Mouse (Mus musculus) activated CD4-positive, CD25-positive, alpha-beta regulatory T cell, adult 4 months (primary cell): ENCODE data around the gene Tubb2a. TPM values are rescaled to one million over a fixed set of nuclear protein-coding genes. Genes with fewer than 3 reads are reported as not detected.
A peak's percentile ranks its signal among the peaks of the same experiment; 100 is the strongest.

ENCODE experiments used
- ATAC-seq: one replicate; pipeline ENCODE4 v1.8.0; 2017
- polyA plus RNA-seq, 2 experiments: library from polyadenylated mRNA; unstranded; fragments of 100-300 nt; shearing (Covaris generic); gene quantifications; one replicate each; pipeline ENCODE4 v1.2.1; 2017

Gene Tubb2a
- polyA plus RNA-seq: 1 to 10 TPM; 4.7 to 5.4 TPM

DNA sequence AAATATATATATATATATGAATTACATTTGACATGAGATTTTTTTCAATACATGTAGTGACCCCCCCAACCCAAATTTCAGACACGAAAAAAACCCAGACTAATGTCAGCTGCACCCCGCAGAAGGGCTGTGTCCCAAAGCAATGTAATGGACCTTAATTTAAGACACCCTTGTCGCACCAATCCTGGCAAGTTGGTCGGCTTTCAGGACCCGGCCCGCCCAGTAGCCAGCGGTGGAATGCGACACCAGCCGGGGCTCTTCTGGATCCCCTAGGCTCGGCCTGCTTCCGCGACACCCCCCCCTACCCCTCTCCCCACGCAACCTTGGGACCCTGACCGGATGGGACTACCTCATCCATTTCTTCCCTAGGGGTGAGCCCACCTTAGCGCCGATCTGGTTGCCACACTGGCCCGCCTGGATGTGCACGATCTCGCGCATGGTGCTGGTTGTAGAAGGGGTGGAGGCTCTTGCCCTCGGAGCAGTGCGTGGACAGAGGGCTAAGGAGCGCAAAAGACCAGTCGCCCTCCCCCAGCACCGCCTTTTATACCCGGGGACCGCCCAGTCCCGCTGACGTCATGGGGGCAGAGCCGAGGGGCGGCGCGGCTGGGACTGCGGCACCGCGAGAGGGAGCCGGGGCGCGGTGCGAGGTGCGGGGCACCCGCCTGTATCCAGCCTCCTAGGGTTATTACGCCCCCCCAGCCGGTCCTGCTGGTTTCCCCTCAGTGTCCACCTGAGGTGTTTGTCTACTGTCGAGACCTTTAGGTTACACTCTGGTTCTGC is at the start of gene Tubb2a:
Gene Tubb2a (minus strand): TSS at position 516 of the 780 bp plus-strand sequence.
- peak; percentile 91 for ATAC-seq

DNA sequence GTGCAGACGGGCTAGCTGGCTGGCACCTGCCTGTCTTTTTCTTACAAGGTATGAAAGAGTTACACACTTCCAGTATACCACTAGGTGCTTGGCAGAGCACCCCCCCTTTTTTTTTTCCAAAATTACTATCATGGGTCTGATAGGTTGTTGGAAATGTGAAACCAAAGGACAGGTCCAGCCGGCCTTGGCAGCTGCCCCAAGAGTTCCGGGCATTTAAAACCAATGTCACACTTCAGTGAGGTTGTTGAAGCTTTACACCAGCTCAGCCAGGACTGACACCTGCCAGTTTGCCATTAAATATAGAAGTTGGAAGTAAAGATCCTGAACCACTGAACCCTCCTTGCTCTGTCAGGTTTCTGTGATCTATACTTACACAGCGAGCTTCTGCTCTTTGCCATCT is 47.9 kb upstream of the Tubb2a start:
- ATAC-seq: no peak

DNA sequence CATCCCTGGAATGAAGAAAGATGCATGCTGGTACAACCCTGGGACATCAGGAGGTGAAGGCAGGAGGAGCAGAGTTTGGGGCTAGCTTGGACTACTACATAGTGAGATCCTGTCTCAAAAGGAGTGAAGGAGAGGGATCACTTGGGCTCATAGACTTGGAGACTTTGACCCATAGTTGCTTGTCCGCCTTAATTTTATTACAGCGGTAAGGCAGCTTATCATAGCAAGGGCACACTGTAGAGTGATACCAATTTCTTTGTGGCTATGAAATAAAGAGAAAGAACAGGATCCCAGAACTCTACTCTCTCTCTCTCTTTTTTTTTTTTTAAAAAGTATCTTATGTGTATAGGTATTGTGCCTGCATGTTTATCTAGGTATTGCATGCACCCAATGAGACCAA is 42.7 kb upstream of the Tubb2a start:
- ATAC-seq: no peak

DNA sequence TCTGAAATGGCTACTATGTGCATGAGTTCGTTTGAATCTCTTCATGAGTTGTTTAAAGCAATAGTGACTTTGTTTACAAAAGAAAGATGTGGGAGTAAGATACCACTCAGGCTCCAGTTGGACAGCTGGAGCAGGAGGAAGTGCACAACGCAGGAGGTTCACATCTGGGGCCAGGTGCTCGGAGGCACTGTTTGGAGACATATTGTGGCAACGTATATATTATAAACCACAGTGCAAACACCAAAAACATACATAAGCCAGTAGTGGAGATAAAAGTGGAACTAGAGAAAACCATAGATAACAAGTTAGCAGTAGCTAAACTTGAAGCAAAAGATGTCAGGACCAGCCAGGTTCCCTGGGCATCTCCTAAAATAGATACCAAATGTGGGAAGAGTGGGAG is 41.6 kb upstream of the Tubb2a start:
- no peak for ATAC-seq

DNA sequence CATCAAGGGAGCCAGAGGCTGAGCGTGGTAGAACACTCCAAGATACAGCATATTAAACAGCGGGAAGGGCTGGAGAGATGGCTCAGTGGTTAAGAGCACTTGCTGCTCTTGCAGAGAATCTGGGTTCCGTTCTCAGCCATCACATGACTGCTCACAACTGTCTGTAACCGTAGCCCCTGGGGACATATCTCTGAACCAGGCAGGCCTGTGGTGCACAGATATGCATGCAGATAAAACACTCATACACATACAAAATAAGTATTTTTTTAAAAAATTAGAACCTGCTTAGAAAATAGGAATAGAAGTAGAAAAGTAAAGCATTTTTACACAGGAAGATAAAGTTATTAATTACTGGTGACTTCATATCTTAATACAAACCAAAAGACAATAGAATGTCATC is 41.0 kb upstream of the Tubb2a start:
- ATAC-seq: no peak

DNA sequence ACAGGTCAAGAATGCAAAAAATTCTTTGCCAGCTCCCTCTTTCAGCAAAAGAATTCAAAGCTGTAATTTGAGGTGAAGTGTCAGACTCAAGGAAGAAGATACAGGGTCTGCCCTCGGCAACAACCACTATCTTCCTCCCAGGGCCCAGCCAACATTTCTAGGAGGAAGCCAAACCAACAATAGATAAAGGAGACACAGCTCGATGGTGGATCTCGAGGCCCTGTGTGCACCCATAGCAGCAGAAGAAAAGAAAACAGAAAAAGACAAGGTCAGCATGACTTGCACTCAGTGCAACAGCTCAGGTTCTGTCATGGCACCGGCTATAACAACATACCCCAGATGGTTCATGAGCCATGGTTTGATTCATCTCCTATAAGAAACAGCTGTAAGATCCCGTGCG is 38.7 kb upstream of the Tubb2a start:
- no peak for ATAC-seq

DNA sequence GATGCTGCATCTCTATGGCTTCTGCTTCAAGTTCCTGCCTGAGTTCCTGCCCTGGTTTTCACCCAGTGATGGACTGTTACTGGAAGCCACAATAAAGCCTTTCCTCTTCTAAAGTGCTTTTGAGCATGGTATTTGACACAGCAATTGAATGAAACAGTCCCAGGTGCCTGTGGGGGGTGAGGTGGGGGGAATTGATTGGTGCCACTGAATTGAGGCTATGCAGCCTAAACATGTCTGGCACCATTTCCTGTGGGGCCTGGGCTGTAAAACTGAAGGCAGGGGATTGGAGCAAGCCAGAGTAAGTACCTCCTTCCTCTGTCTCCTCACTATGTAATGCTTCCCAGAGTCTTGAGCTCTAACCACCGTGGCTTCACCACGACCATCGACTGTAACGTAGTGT is 36.8 kb upstream of the Tubb2a start:
- no peak for ATAC-seq

DNA sequence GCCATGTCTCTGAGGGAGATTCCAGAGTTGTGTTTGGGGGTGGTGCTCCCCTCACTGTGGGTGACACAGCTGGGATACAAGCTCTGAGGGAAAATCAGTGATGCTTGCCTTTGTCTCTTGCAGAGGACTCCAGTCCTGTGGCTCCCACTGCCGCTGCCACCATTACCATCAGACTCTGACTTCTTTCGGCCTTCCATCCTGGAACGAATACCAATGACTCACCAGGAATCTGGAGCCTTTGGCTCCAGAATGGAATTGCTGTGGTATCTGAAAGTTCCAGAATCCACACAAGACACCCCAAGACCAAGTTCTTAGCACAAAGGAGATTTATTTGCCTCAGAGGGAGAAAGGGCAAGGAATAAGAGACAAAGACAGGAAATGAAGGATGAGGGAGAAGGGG is 35.3 kb upstream of the Tubb2a start:
- no peak for ATAC-seq

DNA sequence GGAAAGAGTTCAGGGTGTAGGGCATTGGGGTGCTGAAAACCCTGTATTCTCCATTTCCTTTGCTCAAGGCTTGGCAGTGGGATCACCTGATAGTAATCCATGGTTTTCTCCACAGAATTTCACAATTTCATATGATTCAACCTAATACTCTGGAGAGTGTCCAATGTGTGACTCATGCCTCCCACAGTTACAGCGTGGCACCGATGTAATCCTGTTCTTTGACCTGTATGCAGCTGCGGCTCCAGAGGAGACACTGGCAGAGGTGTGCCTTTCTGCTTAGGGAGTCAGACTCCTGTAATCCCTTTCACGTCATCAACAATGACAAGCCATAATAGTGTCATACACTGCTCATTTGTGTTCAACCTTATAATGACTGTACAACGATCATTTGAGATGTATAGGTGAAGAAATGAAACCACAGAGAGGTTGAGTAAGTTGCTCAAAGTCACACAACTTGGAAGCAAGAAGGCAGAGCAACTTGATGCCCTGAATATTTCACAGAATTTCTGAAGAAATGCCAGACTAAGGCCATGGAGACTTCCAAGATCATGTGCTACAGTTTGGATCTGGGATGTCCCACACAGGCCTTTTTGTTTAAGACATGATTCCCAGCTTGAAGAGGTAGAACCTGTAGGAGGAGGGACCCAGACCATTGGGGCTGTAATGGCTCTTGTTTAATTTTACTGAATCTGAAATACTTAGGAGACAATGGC is 34.7 kb upstream of the Tubb2a start:
- no peak for ATAC-seq

DNA sequence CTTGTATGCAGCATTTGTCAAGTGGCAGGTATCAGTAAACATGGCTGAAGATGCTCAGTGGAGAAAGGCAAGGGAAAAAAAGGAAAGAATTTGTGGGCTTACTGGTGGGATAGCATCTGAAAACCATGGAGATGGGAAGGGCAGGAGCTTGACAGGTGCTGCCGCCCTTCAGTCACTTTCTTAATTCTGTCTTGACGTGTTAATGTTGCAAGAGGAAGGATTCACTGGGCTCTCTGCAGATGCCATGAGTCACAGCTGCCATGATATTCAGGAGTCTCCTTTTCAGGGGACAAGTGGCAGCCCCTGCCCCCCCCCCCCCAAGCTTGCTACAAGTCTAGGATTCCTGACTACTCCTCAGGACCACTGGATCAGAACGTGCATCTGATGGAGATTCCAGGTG is 34.1 kb upstream of the Tubb2a start:
- ATAC-seq: no peak

DNA sequence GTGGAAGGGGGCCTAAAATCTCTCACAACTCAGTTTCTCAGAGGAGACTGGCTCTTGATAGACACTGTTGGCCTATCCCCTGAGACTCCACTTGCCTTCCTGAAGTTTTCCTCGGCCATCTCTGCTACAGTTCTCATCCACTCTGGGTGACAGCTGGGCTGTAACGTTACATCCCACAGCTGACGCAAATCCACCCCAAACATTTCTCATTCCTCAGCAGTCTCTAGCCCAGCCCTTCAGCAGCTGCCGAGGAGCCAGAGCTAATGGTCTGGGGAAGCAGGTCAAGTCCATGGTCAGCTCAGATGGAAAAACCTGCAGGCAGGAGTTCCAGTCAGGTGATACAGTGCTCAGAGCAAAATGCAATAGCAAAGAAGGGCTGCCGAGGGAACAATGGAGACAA is 33.2 kb upstream of the Tubb2a start:
- no peak for ATAC-seq

DNA sequence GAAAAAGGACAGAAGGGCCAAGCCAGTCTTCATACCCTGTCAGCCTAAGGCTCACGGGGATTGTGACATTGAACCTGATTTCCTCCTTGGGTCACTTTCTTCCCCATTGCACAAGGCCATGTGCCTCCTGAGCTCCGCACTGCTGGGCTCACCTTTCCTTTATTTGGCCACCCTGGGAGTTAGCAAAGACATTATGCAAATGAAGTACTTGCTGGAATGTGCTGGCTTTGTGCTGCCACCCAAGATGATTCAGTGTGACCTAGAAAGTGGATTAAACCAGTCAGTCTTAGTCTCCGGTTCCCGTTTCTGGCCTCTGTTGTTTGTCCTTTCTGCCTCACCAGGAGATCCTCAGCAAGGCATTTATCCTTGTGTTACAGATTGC is 31.9 kb upstream of the Tubb2a start:
- no peak for ATAC-seq

DNA sequence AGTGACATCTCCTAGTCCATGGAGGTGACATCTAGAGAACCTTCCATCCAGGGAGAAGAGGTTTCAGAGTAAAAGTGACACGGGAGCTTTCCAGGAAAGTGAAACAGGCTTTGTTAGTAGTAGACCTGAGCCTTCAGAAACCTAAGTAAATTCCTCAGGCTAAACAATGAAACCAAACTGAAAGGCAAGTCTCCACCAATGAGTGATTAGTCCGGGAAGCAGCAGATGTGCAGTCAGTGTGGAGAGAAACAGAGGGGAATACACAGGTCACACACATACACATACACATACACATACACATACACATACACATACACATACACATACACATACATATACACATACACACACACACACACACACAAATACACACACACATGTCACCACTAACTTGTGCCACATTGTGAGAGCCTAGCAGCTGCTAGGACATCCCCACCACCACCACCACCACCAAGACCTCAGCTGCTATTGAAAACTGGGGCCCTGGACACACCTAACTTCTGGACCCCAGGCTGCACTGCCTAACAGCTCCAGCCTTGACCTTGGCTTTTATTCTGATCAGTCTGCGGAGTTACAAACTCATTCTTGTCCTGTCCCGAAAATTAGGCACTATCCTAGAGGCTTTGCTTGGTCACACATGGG is 31.3 kb upstream of the Tubb2a start:
- no peak for ATAC-seq

DNA sequence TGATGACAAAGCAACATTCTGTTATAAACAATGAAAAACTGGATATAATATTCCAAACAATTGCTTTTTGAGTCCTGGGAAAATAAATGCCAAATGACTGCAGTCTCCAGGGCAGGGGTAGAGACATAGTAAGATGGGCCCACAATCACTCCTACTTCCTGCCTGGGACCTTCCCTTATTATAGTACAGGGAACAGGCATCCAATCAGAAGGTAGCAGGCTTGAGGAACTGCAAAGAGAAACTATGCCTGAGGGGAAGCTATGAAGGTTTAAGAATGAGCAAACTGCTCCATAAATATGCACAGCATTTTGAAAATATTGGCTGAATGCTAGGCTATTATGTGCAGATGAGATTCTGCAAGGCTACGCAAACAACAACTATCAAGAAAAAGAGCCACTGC is 29.2 kb upstream of the Tubb2a start:
- ATAC-seq: no peak

DNA sequence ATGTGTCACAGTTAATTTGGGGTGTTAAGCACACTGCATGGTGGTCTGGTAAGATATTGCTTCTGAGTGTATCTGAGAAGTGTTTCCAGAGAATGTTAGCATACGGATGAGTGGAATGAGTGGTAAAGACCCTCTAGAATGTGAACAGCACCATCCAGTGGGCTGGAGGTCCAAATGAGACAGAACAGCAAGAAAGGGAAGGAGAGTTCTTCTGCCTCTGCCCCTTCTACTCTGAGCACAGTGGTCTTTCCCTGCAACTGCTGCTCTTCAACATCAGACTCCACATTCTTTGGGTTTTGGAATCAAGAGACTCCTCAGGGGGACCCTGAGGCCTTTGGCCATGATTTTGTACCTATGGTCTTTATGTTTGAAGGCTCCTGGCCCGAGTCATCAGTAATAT is 28.4 kb upstream of the Tubb2a start:
- ATAC-seq: no peak

DNA sequence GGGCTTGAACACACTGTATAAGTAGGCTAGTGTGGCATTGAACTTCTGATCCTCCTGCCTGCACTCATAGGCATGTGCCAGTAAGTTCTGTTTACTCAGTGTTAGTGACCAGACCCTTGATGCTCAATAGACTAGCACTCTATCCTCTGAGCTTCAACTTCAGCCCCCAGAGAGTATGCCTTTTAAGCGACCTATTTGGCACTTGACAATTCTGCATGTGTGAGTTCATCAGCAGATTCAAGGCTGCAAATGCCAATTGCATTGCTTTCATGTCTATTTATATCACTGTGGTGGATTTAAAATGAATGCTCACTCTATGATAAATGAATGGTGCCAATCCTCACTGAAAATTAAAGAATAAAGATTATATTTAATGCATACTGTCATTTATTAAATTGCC is 27.6 kb upstream of the Tubb2a start:
- no peak for ATAC-seq

DNA sequence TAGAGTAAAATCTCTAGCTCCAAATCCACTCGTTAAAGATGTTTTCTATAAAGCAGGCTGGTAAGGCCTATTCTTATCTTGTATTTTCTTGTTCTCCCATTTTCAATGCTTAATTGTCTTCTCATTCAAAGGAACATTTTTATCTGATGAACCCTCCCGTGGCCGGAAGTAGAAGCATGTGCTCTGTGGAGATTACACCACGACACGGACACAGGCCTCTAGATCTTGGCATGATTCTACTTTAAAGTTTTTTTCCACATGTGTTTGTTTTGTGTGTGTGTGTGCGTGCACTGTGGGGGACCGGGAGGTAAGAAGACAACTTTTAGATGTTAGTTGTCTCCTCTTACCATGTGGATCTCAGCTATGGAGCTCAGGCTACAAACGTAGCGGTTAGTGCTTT is 24.1 kb upstream of the Tubb2a start:
- no peak for ATAC-seq

DNA sequence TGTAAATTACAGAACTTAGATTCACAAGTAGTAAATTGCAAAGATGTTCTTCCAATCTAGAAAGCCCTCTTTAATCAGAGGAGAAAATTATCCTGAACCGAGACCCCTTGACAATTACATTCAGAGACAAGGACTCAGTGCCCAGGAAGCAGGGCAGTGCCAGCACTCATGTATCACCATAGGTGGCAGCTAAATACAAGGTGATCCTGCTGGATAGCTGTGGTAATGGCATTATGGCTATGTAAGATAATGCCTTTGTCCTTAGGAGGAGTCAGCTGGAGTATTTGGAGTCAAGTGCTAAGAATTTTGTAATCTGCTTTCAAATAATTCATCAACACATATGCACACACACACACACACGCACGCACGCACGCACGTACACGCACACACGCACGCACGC is 23.4 kb upstream of the Tubb2a start:
- ATAC-seq: no peak

DNA sequence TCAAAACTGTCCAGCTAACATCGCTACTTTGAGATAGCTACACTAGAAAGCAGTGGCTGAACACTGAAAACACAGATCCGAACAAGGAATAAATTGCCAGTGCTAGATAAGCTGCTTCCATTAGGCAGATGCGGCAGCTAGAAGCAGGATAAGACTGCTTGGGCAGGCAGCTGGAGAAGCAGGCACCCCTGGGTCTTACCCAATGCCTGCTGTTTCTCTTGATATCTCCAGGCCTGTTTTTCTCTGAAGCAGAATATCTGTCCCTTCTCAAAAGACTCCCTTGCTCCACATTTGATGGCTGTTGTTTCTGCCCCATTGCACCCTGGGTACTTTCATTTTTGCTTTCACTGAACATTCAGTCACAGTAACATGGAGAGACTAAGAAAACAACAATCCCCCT is 22.9 kb upstream of the Tubb2a start:
- ATAC-seq: no peak

DNA sequence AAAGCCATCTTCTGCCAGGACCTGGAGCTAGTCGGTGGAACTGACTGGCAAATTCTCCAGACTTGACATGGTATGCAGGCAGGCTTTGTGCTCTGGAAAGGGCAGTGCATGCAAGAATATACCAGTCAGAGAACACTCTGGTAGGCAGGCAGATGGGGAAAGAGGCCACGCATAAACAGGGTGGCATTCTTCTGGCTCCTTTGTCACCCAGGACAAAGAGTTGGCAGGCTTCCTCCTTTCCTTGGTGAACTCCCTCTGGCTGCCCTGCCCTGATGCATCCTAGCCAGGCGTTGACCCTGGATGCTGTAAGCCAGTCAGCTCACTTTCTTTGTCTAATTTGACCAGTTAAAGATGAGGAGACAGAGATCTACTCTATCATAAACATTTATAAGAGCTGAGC is 19.3 kb upstream of the Tubb2a start:
- ATAC-seq: no peak

DNA sequence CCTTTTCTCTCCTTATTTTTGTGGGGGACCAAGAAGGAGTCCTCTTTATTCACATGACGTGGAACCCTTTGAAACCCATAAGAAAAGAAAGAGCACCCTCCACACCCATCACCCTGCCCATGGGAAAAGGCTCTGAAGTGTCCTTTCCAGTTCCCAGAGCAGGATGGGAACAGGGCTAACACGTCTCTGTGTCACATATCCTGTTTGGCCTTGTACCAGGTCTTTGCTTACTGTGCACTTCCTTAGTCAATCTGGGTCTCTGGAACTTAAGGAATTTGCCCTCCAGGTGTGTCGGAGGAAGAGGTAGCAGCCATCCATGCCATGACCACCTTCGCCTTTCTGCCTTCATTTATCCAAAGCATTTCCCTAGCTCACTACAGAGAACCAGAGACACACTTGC is 18.6 kb upstream of the Tubb2a start:
- no peak for ATAC-seq

DNA sequence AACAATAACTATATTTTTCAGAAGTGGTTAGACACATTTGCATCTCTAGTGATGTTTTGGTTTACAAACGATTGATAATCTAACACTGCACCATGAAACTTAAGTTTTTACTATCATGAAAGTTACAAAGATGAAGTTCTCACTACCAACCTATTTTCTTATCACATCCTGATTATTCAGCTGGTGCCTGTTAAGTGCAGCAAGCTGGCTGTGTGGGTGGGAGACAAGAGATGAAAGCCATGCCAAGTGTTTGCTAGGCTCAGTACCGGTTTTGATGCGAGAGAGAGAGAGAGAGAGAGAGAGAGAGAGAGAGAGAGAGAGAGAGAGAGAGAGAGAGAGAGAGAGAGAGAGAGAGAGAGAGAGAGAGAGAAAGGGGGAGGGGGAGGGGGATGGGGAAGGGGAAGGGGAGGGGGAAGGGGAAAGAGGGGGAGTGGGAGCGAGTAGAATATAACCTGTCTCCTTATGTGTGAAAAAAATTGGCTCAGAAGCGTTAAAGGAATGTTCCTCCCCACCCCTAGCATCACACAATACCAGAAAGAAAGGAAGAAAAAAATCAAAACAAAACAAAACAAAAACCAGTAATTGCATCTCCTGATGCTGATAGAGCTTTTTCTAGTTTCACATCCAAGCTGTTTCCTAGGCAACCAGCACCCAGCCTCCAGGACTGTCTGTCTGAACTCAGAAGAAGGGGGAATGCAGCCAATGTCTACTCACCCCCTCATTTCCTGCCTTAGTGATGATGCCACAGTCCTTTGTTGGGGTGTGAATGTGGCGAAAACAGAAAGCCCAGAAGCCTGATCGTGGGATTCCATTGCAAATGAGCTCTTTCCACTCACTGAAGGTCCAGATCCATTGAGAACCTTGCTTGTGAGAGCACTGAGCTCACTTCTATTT is 18.0 kb upstream of the Tubb2a start:
- ATAC-seq: peak; percentile 94

DNA sequence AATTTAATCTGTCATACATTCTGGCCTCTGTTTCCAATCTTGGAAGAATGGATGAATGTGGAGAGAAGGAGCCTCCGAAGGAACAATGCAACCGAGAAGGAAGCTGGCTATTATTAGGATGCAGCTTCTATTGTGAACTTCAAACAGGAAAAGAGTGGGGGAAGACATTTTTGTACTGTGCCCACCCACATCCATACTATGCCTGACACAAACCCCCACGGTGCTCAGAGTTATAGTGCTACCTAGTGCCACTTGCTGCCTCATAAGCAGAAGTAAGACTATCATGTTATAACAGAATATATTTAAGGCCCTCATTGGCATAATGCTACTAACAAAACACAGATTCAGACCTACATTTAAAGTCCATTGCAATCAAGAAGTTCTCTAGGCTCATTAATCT is 11.6 kb upstream of the Tubb2a start:
- ATAC-seq: peak; percentile 17
